Mouse (Mus musculus) intestine, embryonic 15.5 days (tissue): Measurements from ENCODE around the gene Diexf. TPM values are rescaled to one million over a fixed set of nuclear protein-coding genes. Genes with fewer than 3 reads are reported as not detected.

Experiments used
- ATAC-seq: fragments of 200-750 bp; cut with Nextera tagmentation; 2 replicates; pipeline ENCODE4 v1.8.0; 2017; ENCODE audit warnings: moderate TSS enrichment, moderate library complexity
- H3K27ac ChIP-seq: fragments of 300-500 bp; sonication (generic); 2 replicates; pipeline ENCODE4 v1.5.1; 2015; ENCODE audit warnings: mild to moderate bottlenecking, inconsistent platforms
- H3K27me3 ChIP-seq: fragments of 300-500 bp; sonication (generic); replicated peaks from 2 replicates; pipeline ENCODE4 v1.6.1; 2015; ENCODE audit warnings: inconsistent platforms
- H3K36me3 ChIP-seq: fragments of 300-500 bp; sonication (generic); 2 replicates; pipeline ENCODE4 v1.6.1; 2015; ENCODE audit warnings: inconsistent platforms
- H3K4me1 ChIP-seq: fragments of 300-500 bp; sonication (generic); replicated peaks from 2 replicates; pipeline ENCODE4 v1.6.1; 2015; ENCODE audit warnings: inconsistent platforms
- H3K4me2 ChIP-seq: fragments of 300-500 bp; sonication (generic); replicated peaks from 2 replicates; pipeline ENCODE4 v1.6.1; 2015; ENCODE audit warnings: mild to moderate bottlenecking, inconsistent platforms
- H3K4me3 ChIP-seq: fragments of 300-500 bp; sonication (generic); replicated peaks from 2 replicates; pipeline ENCODE4 v1.5.1; 2015; ENCODE audit warnings: inconsistent platforms
- H3K9ac ChIP-seq: fragments of 300-500 bp; sonication (generic); 2 replicates; pipeline ENCODE4 v1.6.1; 2015; ENCODE audit warnings: inconsistent platforms
- H3K9me3 ChIP-seq: fragments of 300-500 bp; sonication (generic); 2 replicates; pipeline ENCODE4 v1.6.1; 2016; ENCODE audit warnings: inconsistent platforms
- WGBS: fragments of 180-500 bp; shearing (Covaris S2); methylation state at CpG from one replicate; pipeline ENCODE4 v1.1.7; 2015; 5-methylcytosine and 5-hydroxymethylcytosine counted together
- polyA plus RNA-seq: library from polyadenylated mRNA; unstranded; fragments of >200 nt; fragmentation: Nextera tagmentation; extraction: Ambion mirVana; gene quantifications from 2 replicates; pipeline ENCODE4 v1.2.1, GENCODE M21; 2015

Diexf gene
- polyA plus RNA-seq, 1 experiment from 2014 or later: 7.5 TPM

DNA sequence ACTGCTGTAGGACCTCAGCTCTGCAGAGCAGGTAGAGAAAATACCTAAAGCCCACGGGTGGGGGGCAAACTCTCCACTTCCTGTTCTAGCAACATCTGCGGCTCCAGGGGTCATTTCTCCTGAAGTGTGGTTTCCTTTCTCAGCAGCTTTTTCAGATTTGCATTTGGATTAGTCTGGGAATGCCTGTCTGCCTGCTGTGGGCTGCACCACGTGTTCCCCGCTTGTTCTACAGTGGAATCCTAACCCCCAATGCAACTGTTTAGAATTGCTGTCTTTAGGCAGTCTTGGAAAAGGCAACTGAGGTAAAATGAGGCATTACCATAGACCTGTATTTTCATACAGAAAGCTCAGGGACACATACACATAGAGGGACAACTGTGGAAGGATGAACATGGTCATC is 28.0 kb downstream of the Diexf start:
- no peak overlapping the region for H3K4me3 ChIP-seq
- no peak overlapping the region for H3K9ac ChIP-seq
- H3K9me3 ChIP-seq: no peaks in the 10 kb centered on the region
- H3K4me2 ChIP-seq: no peak overlapping the region
- H3K27ac ChIP-seq: no peak overlapping the region
- H3K4me1 ChIP-seq: no peaks in the 10 kb centered on the region
- ATAC-seq: no peak
- H3K36me3 ChIP-seq: peaks cover 5% of the 10 kb centered on the region; the same call in 1 of the 2 replicates
- WGBS: 46% methylated on average over 4 of the region's 4 CpGs
- no peaks in the 10 kb centered on the region for H3K27me3 ChIP-seq

GRCm38 (mm10) chr1:193098946-193099345 is 31.1 kb downstream of the Diexf start:
- no peak overlapping the region for H3K4me3 ChIP-seq
- H3K9me3 ChIP-seq: no peaks in the 10 kb centered on the region
- no peak overlapping the region for H3K27ac ChIP-seq
- no peaks in the 10 kb centered on the region for H3K4me1 ChIP-seq
- WGBS: 83% methylated on average over 3 of the region's 3 CpGs
- H3K36me3 ChIP-seq: no peaks in the 10 kb centered on the region
- no peak for ATAC-seq
- H3K9ac ChIP-seq: no peak overlapping the region
- no peak overlapping the region for H3K4me2 ChIP-seq
- H3K27me3 ChIP-seq: no peaks in the 10 kb centered on the region

- H3K4me3 ChIP-seq: no peak overlapping the region
- H3K27ac ChIP-seq: no peak overlapping the region
- no peak for ATAC-seq
Observed at GRCm38 (mm10) chr1:193093596-193093995, 36.5 kb downstream of the Diexf start.

DNA sequence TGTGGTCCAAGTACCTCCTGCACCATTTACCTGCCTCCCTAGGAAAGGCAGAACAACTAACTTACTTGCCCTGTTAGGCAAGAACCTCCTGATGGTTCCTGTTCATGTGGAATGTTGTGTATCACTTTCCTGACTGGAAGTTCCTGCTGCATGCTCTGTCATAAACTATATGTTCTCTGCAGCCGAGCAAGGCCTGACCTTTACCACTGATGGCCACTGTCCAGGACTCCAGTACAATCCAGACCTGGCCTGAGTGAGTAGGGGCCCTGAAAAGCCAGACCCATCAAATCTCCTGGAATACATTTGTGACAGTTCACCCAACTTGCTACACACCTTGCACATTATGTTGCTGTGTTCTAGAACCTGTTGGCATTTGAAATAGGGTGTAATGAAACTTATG is 37.3 kb downstream of the Diexf start:
- no peak overlapping the region for H3K27ac ChIP-seq
- no peak overlapping the region for H3K4me3 ChIP-seq
- ATAC-seq: no peak
- 31% methylated on average over 1 of the region's 1 CpGs for WGBS
- H3K4me1 ChIP-seq: no peaks in the 10 kb centered on the region
- no peak overlapping the region for H3K4me2 ChIP-seq
- no peak overlapping the region for H3K9ac ChIP-seq
- no peaks in the 10 kb centered on the region for H3K9me3 ChIP-seq
- H3K36me3 ChIP-seq: no peaks in the 10 kb centered on the region
- H3K27me3 ChIP-seq: no peaks in the 10 kb centered on the region

More at GRCm38 (mm10) chr1:193093596-193093995, 36.5 kb downstream of the Diexf start:
- Histone ChIP-seq H3K9ac (no peak overlapping the region), H3K4me2 (no peak overlapping the region), H3K4me1 (no peaks in the 10 kb centered on the region), H3K27me3 (no peaks in the 10 kb centered on the region), H3K9me3 (no peaks in the 10 kb centered on the region), H3K36me3 (no peaks in the 10 kb centered on the region)
- WGBS: 87% methylated on average over 3 of the region's 3 CpGs

DNA sequence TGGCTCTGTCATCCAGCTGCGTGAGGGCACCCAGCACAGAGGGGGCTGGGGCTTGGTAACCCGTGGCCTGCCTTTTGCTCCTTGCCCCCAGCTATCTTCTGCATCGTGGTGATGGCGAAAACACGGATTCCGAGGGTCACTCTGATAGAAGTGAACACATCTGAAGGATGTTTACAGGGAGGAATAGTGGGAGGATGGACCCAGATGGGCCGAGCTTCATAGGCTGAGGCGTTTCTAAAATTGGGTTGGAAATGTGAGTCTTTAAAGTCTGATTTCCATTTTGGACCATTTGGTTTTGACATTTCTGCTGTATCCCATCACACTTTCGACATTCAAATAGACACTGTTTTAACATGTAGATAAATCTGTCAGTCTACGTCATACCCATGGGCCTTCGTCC is 39.2 kb downstream of the Diexf start:
- no peaks in the 10 kb centered on the region for H3K27me3 ChIP-seq
- no peak for ATAC-seq
- 82% methylated on average over 11 of the region's 11 CpGs for WGBS
- peaks cover 4% of the 10 kb centered on the region for H3K4me1 ChIP-seq
- no peak overlapping the region for H3K27ac ChIP-seq
- H3K4me3 ChIP-seq: no peak overlapping the region
- no peak overlapping the region for H3K9ac ChIP-seq
- no peaks in the 10 kb centered on the region for H3K36me3 ChIP-seq
- no peak overlapping the region for H3K4me2 ChIP-seq
- H3K9me3 ChIP-seq: no peaks in the 10 kb centered on the region

GRCm38 (mm10) chr1:193090211-193090871 is 39.7 kb downstream of the Diexf start:
- Histone ChIP-seq H3K4me1 (peaks cover 4% of the 10 kb centered on the region), H3K4me2 (no peak overlapping the region), H3K9me3 (no peaks in the 10 kb centered on the region), H3K36me3 (no peaks in the 10 kb centered on the region), H3K9ac (no peak overlapping the region), H3K4me3 (no peak overlapping the region), H3K27ac (no peak overlapping the region), H3K27me3 (no peaks in the 10 kb centered on the region)
- WGBS: 69% methylated on average over 18 of the region's 18 CpGs
- no peak for ATAC-seq

- H3K36me3 ChIP-seq: no peaks in the 10 kb centered on the region
- H3K4me3 ChIP-seq: no peak overlapping the region
- H3K4me2 ChIP-seq: no peak overlapping the region
- WGBS: 77% methylated on average over 3 of the region's 3 CpGs
- no peak overlapping the region for H3K9ac ChIP-seq
- no peaks in the 10 kb centered on the region for H3K9me3 ChIP-seq
- H3K27me3 ChIP-seq: no peaks in the 10 kb centered on the region
- H3K4me1 ChIP-seq: peaks cover 4% of the 10 kb centered on the region
- ATAC-seq: no peak
- no peak overlapping the region for H3K27ac ChIP-seq
Observed at GRCm38 (mm10) chr1:193089683-193090082, 40.4 kb downstream of the Diexf start.

DNA sequence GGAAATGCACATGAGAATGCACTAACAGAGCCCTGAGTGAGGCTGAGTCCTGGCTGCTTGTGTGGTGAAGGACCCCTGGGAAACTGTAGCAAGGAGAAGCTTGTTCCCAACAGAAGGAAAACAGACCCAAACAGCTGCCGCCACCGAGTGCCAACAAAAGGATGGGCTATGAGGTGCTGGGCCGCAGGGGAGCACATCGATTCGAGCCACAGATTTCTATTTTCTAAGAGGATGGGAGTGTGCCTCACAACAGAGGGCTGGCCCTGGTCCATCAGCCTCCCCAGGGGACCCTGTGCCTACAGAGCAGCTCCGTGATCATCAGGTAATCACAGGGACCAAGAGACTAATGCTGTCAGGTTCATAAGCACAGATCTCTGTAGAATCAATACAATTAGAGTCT is 40.9 kb downstream of the Diexf start:
- WGBS: 89% methylated on average over 6 of the region's 6 CpGs
- no peak overlapping the region for H3K4me3 ChIP-seq
- no peak for ATAC-seq
- H3K4me2 ChIP-seq: no peak overlapping the region
- H3K36me3 ChIP-seq: no peaks in the 10 kb centered on the region
- H3K27me3 ChIP-seq: no peaks in the 10 kb centered on the region
- H3K9ac ChIP-seq: no peak overlapping the region
- H3K27ac ChIP-seq: no peak overlapping the region
- H3K4me1 ChIP-seq: peaks cover 4% of the 10 kb centered on the region
- H3K9me3 ChIP-seq: no peaks in the 10 kb centered on the region

DNA sequence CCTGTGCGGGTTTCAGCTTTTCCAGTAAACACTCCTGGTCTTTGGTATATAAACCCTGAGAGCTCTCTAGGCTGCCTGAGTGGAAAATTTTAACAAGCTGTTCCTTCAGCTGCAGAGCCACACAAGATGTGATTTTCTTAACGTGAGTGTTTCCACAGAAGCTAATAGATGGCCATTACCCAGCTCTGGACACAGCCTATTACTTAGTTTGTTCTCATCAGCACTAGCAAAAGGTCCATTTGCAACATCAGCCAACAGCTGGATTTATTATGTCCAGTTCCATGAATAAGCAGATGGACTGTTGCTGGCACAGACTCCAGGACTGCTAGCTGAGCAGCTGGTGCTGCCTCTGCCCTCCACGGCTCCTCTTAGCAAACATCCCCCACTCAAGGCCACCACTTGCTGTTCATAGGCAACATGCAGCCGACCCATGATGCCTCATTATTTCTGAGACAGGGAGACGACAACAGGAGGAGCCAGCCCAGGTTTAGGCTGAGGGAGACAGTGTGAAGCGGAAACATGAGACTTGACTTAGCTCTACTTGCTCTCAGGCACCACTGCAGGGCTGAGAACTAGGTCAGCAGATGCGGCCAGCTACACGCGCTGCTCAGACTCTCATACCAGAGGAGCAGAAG is 43.1 kb downstream of the Diexf start:
- Histone ChIP-seq H3K27me3 (no peaks in the 10 kb centered on the region), H3K36me3 (no peaks in the 10 kb centered on the region), H3K9me3 (no peaks in the 10 kb centered on the region), H3K9ac (no peak overlapping the region), H3K4me2 (no peak overlapping the region), H3K4me3 (no peak overlapping the region), H3K4me1 (peaks cover 4% of the 10 kb centered on the region), H3K27ac (peak overlapping the region; percentile 44)
- 35% methylated on average over 9 of the region's 9 CpGs for WGBS
- peak; percentile 75 for ATAC-seq

- H3K9ac ChIP-seq: no peak overlapping the region
- peaks cover 4% of the 10 kb centered on the region for H3K4me1 ChIP-seq
- H3K4me2 ChIP-seq: no peak overlapping the region
- H3K27me3 ChIP-seq: no peaks in the 10 kb centered on the region
- peak overlapping the region; percentile 44; the same call in 1 of the 2 replicates for H3K27ac ChIP-seq
- H3K4me3 ChIP-seq: no peak overlapping the region
- 70% methylated on average over 4 of the region's 4 CpGs for WGBS
- H3K36me3 ChIP-seq: no peaks in the 10 kb centered on the region
- no peaks in the 10 kb centered on the region for H3K9me3 ChIP-seq
- ATAC-seq: no peak
Observed at GRCm38 (mm10) chr1:193086111-193086841, 43.8 kb downstream of the Diexf start.

DNA sequence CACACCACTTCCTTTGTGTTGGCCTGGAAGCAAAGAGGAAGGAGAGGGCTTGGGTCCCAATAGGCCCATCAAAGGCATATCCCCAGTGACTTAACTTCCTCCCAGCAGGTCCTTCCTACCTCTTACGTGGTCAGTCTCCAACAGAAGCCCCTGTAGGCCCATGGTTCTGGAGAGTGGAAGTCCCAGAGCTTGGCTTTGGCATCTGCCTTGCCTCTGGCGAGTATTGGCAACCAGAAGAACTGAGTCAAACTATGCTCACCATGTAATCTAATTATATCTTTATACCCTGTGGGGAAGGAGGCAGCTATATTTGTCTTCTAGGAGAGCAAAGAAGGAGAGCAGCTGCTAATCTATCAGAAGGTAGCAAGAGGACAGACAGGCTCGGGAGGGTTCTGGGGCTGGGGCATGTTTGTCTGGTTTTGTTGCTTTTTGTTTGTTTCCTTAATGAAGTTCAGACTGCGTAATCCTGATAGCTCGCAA is 44.5 kb downstream of the Diexf start:
- no peaks in the 10 kb centered on the region for H3K36me3 ChIP-seq
- no peak overlapping the region for H3K27ac ChIP-seq
- no peak for ATAC-seq
- no peak overlapping the region for H3K4me3 ChIP-seq
- H3K4me2 ChIP-seq: no peak overlapping the region
- peaks cover 4% of the 10 kb centered on the region for H3K4me1 ChIP-seq
- H3K9me3 ChIP-seq: no peaks in the 10 kb centered on the region
- no peak overlapping the region for H3K9ac ChIP-seq
- WGBS: 76% methylated on average over 5 of the region's 5 CpGs
- no peaks in the 10 kb centered on the region for H3K27me3 ChIP-seq

- WGBS: 88% methylated on average over 1 of the region's 1 CpGs
Observed at GRCm38 (mm10) chr1:193084016-193084415, 46.1 kb downstream of the Diexf start.

More at GRCm38 (mm10) chr1:193084016-193084415, 46.1 kb downstream of the Diexf start:
- no peaks in the 10 kb centered on the region for H3K9me3 ChIP-seq
- no peak for ATAC-seq
- no peaks in the 10 kb centered on the region for H3K27me3 ChIP-seq
- H3K4me1 ChIP-seq: peaks cover 4% of the 10 kb centered on the region
- H3K4me2 ChIP-seq: no peak overlapping the region
- no peak overlapping the region for H3K4me3 ChIP-seq
- H3K9ac ChIP-seq: no peak overlapping the region
- no peak overlapping the region for H3K27ac ChIP-seq
- H3K36me3 ChIP-seq: no peaks in the 10 kb centered on the region
